Mouse (Mus musculus) heart, embryonic 16.5 days (tissue): ENCODE data around the gene Rhobtb3. TPM values are rescaled to one million over a fixed set of nuclear protein-coding genes. Genes with fewer than 3 reads are reported as not detected.
A peak's percentile ranks its signal among the peaks of the same experiment; 100 is the strongest.
"Not testable (repeated sequence)": the region's sequence is repeated elsewhere in the genome, so short reads cannot be mapped to it uniquely, and the experiment has no call there.

Source experiments
- ATAC-seq: fragments of 200-750 bp; cut with Nextera tagmentation; replicated peaks from 2 replicates; pipeline ENCODE4 v1.8.0; 2017; ENCODE audit warnings: moderate number of reproducible peaks; ENCODE audit not compliant: insufficient read depth, low FRiP score; ENCODE audit errors: extremely low read depth
- H3K27ac ChIP-seq: fragments of 300-500 bp; sonication (generic); 2 replicates; pipeline ENCODE4 v1.5.1; 2014; ENCODE audit warnings: mild to moderate bottlenecking, low read length, control low read depth, moderate library complexity
- H3K27me3 ChIP-seq: fragments of 300-500 bp; sonication (generic); 2 replicates; pipeline ENCODE4 v1.6.1; 2014; ENCODE audit warnings: low read length, mixed read lengths; ENCODE audit not compliant: control insufficient read depth, insufficient read depth
- H3K36me3 ChIP-seq: fragments of 300-500 bp; sonication (generic); 2 replicates; pipeline ENCODE4 v1.6.1; 2014; ENCODE audit not compliant: control insufficient read depth, insufficient read depth
- H3K4me1 ChIP-seq: fragments of 300-500 bp; sonication (generic); 2 replicates; pipeline ENCODE4 v1.6.1; 2014; ENCODE audit warnings: low read length, mixed read lengths; ENCODE audit not compliant: control insufficient read depth, insufficient read depth
- H3K4me2 ChIP-seq: fragments of 300-500 bp; sonication (generic); 2 replicates; pipeline ENCODE4 v1.6.1; 2014; ENCODE audit warnings: low read depth, mild to moderate bottlenecking, control low read depth, low read length
- H3K4me3 ChIP-seq: fragments of 300-500 bp; sonication (generic); 2 replicates; pipeline ENCODE4 v1.5.1; 2014; ENCODE audit warnings: mild to moderate bottlenecking, control low read depth, low read length
- H3K9ac ChIP-seq: fragments of 300-500 bp; sonication (generic); 2 replicates; pipeline ENCODE4 v1.6.1; 2014; ENCODE audit warnings: low read length, control low read depth
- H3K9me3 ChIP-seq: fragments of 300-500 bp; sonication (generic); replicated peaks from 2 replicates; pipeline ENCODE4 v1.6.1; 2016; ENCODE audit warnings: low read length; ENCODE audit not compliant: control insufficient read depth
- WGBS: fragments of 180-500 bp; shearing (Covaris S2); extraction: QIAGEN DNeasy Blood & Tissue Kit; methylation state at CpG from one replicate; pipeline ENCODE4 v1.1.7; 2014; 5-methylcytosine and 5-hydroxymethylcytosine counted together
- polyA plus RNA-seq: library from polyadenylated mRNA; unstranded; fragments of >200 nt; fragmentation: Nextera tagmentation; extraction: Ambion mirVana; gene quantifications from 2 replicates; pipeline ENCODE4 v1.2.1, GENCODE M21; 2015

Gene Rhobtb3
- polyA plus RNA-seq, 1 experiment from 2014 or later: 16.4 TPM

DNA sequence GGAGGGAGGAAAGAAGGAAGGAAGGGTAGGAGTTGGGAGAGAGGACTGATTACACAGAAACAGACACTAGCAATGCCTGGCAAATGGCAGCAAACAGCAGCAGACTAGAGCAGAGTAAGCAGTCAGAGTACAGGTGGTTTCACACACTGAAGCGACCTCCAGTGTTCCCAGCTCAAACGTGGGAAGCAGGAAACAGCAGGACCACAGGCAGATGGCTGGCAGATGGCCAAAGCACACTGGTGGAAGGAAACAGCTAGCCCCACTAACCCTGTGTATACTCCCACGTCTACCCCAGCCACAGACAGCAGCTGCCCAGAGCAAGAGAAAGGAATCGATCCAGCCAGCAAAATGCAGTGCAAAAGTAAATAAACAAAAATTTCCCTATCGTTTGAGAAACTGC is 12.7 kb downstream of the Rhobtb3 start:
- peak; percentile 89 for ATAC-seq
- Histone ChIP-seq H3K4me3 (no peak overlapping the region), H3K27me3 (no peaks in the 10 kb centered on the region), H3K4me2 (no peak overlapping the region), H3K27ac (peak overlapping the region; percentile 43; the same call in 1 of the 2 replicates), H3K9me3 (no peaks in the 10 kb centered on the region), H3K36me3 (peaks cover 9% of the 10 kb centered on the region; the same call in 1 of the 2 replicates), H3K4me1 (peaks cover 7% of the 10 kb centered on the region), H3K9ac (no peak overlapping the region)
- 14% methylated on average over 5 of the region's 5 CpGs for WGBS

DNA sequence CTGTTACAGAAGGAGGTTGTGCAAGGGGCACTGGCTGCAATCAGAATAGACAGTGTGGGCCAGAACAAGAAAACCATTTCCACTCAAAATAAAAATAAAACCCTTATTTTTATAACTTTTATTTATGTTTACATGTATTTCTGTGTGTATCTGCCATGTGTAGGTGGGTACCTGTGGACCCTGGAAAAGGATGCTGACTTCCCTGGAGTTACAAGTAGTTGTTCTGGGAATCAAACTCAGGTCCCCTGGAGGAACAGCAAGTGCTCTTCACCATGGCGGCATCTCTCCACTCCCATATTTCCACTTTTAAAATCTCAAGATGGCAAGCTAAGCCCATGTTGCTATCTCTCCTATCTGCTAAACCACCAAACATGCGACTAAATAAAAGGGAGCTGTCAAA is 13.1 kb downstream of the Rhobtb3 start:
- H3K27me3 ChIP-seq: no peaks in the 10 kb centered on the region
- H3K4me2 ChIP-seq: no peak overlapping the region
- peaks cover 9% of the 10 kb centered on the region; the same call in 1 of the 2 replicates for H3K36me3 ChIP-seq
- 63% methylated on average over 2 of the region's 2 CpGs for WGBS
- no peak for ATAC-seq
- H3K27ac ChIP-seq: peak overlapping the region; percentile 43
- no peak overlapping the region for H3K4me3 ChIP-seq
- H3K9me3 ChIP-seq: no peaks in the 10 kb centered on the region
- H3K4me1 ChIP-seq: peaks cover 7% of the 10 kb centered on the region
- H3K9ac ChIP-seq: no peak overlapping the region

- Histone ChIP-seq H3K9me3 (no peaks in the 10 kb centered on the region), H3K27ac (no peak overlapping the region), H3K36me3 (peaks cover 9% of the 10 kb centered on the region; the same call in 1 of the 2 replicates), H3K4me3 (no peak overlapping the region), H3K9ac (no peak overlapping the region), H3K27me3 (no peaks in the 10 kb centered on the region), H3K4me2 (no peak overlapping the region), H3K4me1 (peaks cover 7% of the 10 kb centered on the region)
- ATAC-seq: no peak
- WGBS: 93% methylated on average over 20 of the region's 20 CpGs
Observed at GRCm38 (mm10) chr13:75930023-75930422, 13.7 kb downstream of the Rhobtb3 start.

- H3K36me3 ChIP-seq, H3K4me2 ChIP-seq, H3K27ac ChIP-seq, H3K9ac ChIP-seq, H3K27me3 ChIP-seq, H3K9me3 ChIP-seq, ATAC-seq, H3K4me1 ChIP-seq, H3K4me3 ChIP-seq: not testable (repeated sequence)
- WGBS: 93% methylated on average over 5 of the region's 5 CpGs
Observed at GRCm38 (mm10) chr13:75929071-75929470, 14.7 kb downstream of the Rhobtb3 start.

GRCm38 (mm10) chr13:75927951-75928350 is 15.8 kb downstream of the Rhobtb3 start:
- no peak overlapping the region for H3K27ac ChIP-seq
- no peak overlapping the region for H3K4me2 ChIP-seq
- no peak overlapping the region for H3K9ac ChIP-seq
- no peak overlapping the region for H3K4me3 ChIP-seq
- H3K27me3 ChIP-seq: no peaks in the 10 kb centered on the region
- H3K9me3 ChIP-seq: no peaks in the 10 kb centered on the region
- H3K4me1 ChIP-seq: peaks cover 7% of the 10 kb centered on the region
- H3K36me3 ChIP-seq: peaks cover 9% of the 10 kb centered on the region; the same call in 1 of the 2 replicates
- ATAC-seq: no peak

DNA sequence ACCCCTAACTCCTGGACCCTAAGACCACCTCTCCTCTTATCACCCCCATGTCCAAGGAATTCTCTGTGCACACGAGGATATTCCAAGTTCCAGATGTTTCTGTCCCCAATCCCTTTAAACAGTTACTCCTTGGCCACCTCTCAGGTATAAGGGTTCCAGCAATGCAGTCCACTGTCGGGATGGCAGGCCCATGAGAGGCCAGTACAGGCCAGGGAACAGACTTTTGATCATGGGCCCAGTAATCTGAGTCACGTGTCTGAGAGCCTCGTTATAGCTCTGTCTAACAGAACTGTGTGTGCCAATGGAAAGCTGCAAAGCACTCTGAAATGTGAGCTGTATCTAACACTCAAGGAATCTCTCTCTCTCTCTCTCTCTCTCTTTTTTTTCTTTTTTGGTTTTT is 29.6 kb downstream of the Rhobtb3 start:
- Histone ChIP-seq H3K27me3 (no peaks in the 10 kb centered on the region), H3K9ac (no peak overlapping the region), H3K4me1 (no peaks in the 10 kb centered on the region), H3K27ac (no peak overlapping the region), H3K4me2 (no peak overlapping the region), H3K4me3 (no peak overlapping the region), H3K36me3 (peaks cover 26% of the 10 kb centered on the region), H3K9me3 (peaks cover 2% of the 10 kb centered on the region; the same call in 1 of the 2 replicates)
- 41% methylated on average over 4 of the region's 4 CpGs for WGBS
- peak; percentile 45; the same call in 1 of the 2 replicates for ATAC-seq

DNA sequence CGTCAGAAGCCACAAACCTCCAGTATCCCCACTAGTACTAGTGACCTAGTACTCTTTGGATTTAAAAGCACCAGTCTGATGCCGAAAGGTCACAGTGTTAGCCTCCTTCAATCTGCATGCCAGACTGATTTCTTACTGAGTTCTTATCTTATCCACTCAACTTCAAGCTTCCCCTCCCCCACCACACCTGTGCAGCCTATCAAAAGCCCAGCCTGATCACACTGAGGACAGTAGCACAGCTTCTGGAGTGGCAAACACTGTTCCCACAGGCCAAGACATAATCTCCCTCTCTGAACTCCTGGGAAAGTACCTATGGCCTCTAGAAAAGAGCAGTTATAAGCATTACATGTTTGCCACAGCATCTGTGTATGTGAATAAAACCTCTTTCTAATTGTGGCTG is 35.5 kb downstream of the Rhobtb3 start:
- ATAC-seq: no peak
- no peak overlapping the region for H3K9ac ChIP-seq
- no peaks in the 10 kb centered on the region for H3K27me3 ChIP-seq
- no peaks in the 10 kb centered on the region for H3K9me3 ChIP-seq
- 37% methylated on average over 2 of the region's 2 CpGs for WGBS
- H3K36me3 ChIP-seq: peaks cover 9% of the 10 kb centered on the region
- no peak overlapping the region for H3K4me2 ChIP-seq
- peaks cover 11% of the 10 kb centered on the region for H3K4me1 ChIP-seq
- H3K4me3 ChIP-seq: no peak overlapping the region
- H3K27ac ChIP-seq: no peak overlapping the region

- Histone ChIP-seq H3K27ac (no peak overlapping the region), H3K4me2 (no peak overlapping the region), H3K9ac (no peak overlapping the region), H3K36me3 (peaks cover 13% of the 10 kb centered on the region), H3K9me3 (no peaks in the 10 kb centered on the region), H3K4me1 (peaks cover 11% of the 10 kb centered on the region), H3K27me3 (no peaks in the 10 kb centered on the region), H3K4me3 (no peak overlapping the region)
- ATAC-seq: no peak
- 75% methylated on average over 5 of the region's 5 CpGs for WGBS
Observed at GRCm38 (mm10) chr13:75907133-75907532, 36.6 kb downstream of the Rhobtb3 start.

DNA sequence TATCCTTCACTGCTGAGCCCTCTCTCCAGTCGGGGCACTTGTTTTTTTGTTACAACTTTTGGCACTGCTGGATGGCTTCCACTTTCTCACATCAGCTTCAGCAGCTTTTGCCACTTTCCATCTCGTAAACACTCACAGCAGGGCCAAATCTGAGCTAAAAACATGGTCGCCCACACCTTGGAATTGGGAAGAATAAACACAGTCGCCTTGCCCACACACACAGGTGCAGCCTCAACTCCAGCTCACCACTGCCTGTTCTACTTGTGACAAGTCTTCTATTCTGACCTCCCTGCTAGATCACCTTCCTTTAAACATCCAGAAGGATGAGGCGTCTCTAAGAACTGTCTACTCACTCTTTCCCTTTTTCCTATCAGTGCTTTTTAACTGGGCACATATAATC is 39.1 kb downstream of the Rhobtb3 start:
- H3K4me3 ChIP-seq: no peak overlapping the region
- peaks cover 11% of the 10 kb centered on the region for H3K4me1 ChIP-seq
- H3K9me3 ChIP-seq: no peaks in the 10 kb centered on the region
- no peak for ATAC-seq
- H3K4me2 ChIP-seq: no peak overlapping the region
- H3K27ac ChIP-seq: no peak overlapping the region
- peaks cover 13% of the 10 kb centered on the region for H3K36me3 ChIP-seq
- H3K9ac ChIP-seq: no peak overlapping the region
- H3K27me3 ChIP-seq: no peaks in the 10 kb centered on the region
- 77% methylated on average over 5 of the region's 5 CpGs for WGBS
